Mouse (Mus musculus) myocyte (in vitro differentiated cells): ENCODE measurements around the gene Frem1. TPM values are rescaled to one million over a fixed set of nuclear protein-coding genes. Genes with fewer than 3 reads are reported as not detected.

Source experiments
- H3K27me3 ChIP-seq: one replicate; pipeline ENCODE4 v1.6.1; 2011; ENCODE audit not compliant: control insufficient read depth, insufficient read depth, insufficient read length
- H3K36me3 ChIP-seq: one replicate; pipeline ENCODE4 v1.6.1; 2011; ENCODE audit not compliant: control insufficient read depth, insufficient read depth
- H3K4me2 ChIP-seq: one replicate; pipeline ENCODE4 v1.6.1; 2011; ENCODE audit warnings: low read depth, control low read depth
- H3K4me3 ChIP-seq: one replicate; pipeline ENCODE4 v1.5.1; 2011; ENCODE audit warnings: mild to moderate bottlenecking, control low read depth, moderate library complexity
- H3K79me2 ChIP-seq: one replicate; pipeline ENCODE4 v1.6.1; 2011; ENCODE audit not compliant: control insufficient read depth, insufficient read depth
- H3ac ChIP-seq: one replicate; pipeline ENCODE4 v1.6.1; 2011; ENCODE audit not compliant: control insufficient read depth, insufficient read length
- CEBPB ChIP-seq: IDR thresholded peaks from 2 replicates; pipeline ENCODE4 v1.6.1; 2011; ENCODE audit warnings: mild to moderate bottlenecking, moderate library complexity; ENCODE audit not compliant: poor library complexity, insufficient read depth, severe bottlenecking
- E2F4 ChIP-seq: IDR thresholded peaks from one replicate; pipeline ENCODE4 v1.6.1; 2011; ENCODE audit warnings: mild to moderate bottlenecking, control low read depth, moderate library complexity; ENCODE audit not compliant: insufficient read depth
- MAX ChIP-seq: IDR thresholded peaks from one replicate; pipeline ENCODE4 v1.6.1; 2011; ENCODE audit warnings: low read depth, mild to moderate bottlenecking, control low read depth
- MYOD1 ChIP-seq, 3 experiments: IDR thresholded peaks; one replicate each; pipeline ENCODE4 v1.6.1; 2011; ENCODE audit warnings: control low read depth in 2 of 3, low read depth in 2 of 3, mild to moderate bottlenecking in 2 of 3, moderate library complexity in 1 of 3; ENCODE audit not compliant: insufficient read length in 2 of 3, control insufficient read depth in 1 of 3
- MYOG ChIP-seq, 3 experiments: IDR thresholded peaks; one replicate each; pipeline ENCODE4 v1.6.1; 2011; ENCODE audit warnings: control low read depth in 2 of 3, low read depth in 2 of 3, mild to moderate bottlenecking in 2 of 3; ENCODE audit not compliant: insufficient read length in 2 of 3, control insufficient read depth in 1 of 3, insufficient read depth in 1 of 3
- POLR2A ChIP-seq: IDR thresholded peaks from one replicate; pipeline ENCODE4 v1.6.1; 2011; ENCODE audit warnings: low read depth, mild to moderate bottlenecking, control low read depth, moderate library complexity; ENCODE audit not compliant: insufficient read length
- POLR2AphosphoS2 ChIP-seq: IDR thresholded peaks from one replicate; pipeline ENCODE4 v1.6.1; 2011; ENCODE audit warnings: low read depth, control low read depth; ENCODE audit not compliant: insufficient read length
- REST ChIP-seq: IDR thresholded peaks from one replicate; pipeline ENCODE4 v1.6.1; 2011; ENCODE audit warnings: mild to moderate bottlenecking, control low read depth, moderate library complexity; ENCODE audit not compliant: insufficient read depth, insufficient read length
- SRF ChIP-seq: IDR thresholded peaks from one replicate; pipeline ENCODE4 v1.6.1; 2011; ENCODE audit warnings: low read depth; ENCODE audit not compliant: control insufficient read depth, insufficient read length
- TCF12 ChIP-seq: IDR thresholded peaks from one replicate; pipeline ENCODE4 v1.6.1; 2011; ENCODE audit warnings: mild to moderate bottlenecking, control low read depth; ENCODE audit not compliant: poor library complexity, insufficient read depth, severe bottlenecking
- TCF3 ChIP-seq: IDR thresholded peaks from one replicate; pipeline ENCODE4 v1.6.1; 2011; ENCODE audit warnings: low read depth, control low read depth; ENCODE audit not compliant: insufficient read length
- USF1 ChIP-seq: IDR thresholded peaks from one replicate; pipeline ENCODE4 v1.6.1; 2011; ENCODE audit warnings: low read depth, mild to moderate bottlenecking, control low read depth, moderate library complexity
- polyA plus RNA-seq: library from polyadenylated mRNA; unstranded; fragments of >200 nt; fragmentation: generic; extraction: Trizol; gene quantifications from one replicate; pipeline ENCODE4 v1.2.1, GENCODE M21; 2012; ENCODE audit warnings: missing spikeins

Gene Frem1
- polyA plus RNA-seq, 1 experiment = 0.01 TPM

DNA sequence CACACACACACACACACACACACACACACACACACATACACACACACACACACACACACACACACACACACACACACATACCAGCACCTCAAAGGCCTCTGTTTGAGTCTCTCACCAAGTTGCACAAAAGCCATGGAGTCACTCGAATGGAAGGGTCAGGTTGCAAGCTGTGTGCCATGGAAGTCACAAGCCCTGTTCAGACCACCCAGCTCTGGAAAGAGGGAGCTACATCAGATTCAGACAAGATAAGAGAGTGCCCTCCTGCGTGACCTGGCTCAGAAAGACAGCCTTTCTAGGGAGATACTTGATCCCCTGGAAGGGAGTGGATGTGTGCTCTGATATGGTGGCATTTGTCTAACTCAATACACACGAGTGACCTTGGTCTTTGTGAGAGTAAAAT, 2.9 kb downstream of the Frem1 start:
- H3K27me3 ChIP-seq = peaks cover 37% of the 10 kb centered on the region
- H3K4me2 ChIP-seq = no peak overlapping the region
- H3K79me2 ChIP-seq = no peaks in the 10 kb centered on the region
- no peak overlapping the region for H3ac ChIP-seq
- H3K36me3 ChIP-seq = no peaks in the 10 kb centered on the region
- no peak for TF ChIP-seq USF1
- no peak for TF ChIP-seq TCF12
- no peak overlapping the region for H3K4me3 ChIP-seq

GRCm38 (mm10) chr4:83048561-83048960, 3.6 kb downstream of the Frem1 start:
- no peaks in the 10 kb centered on the region for H3K36me3 ChIP-seq
- TF ChIP-seq E2F4 = no peak
- no peak for TF ChIP-seq USF1
- no peak for TF ChIP-seq MYOG (IDR thresholded peaks at IDR 0.05; ENCODE audit: control insufficient read depth in 1 of 3, insufficient read depth in 1 of 3, insufficient read length in 2 of 3, low read depth in 2 of 3)
- TF ChIP-seq TCF12 = no peak
- TF ChIP-seq SRF = no peak
- no peak for TF ChIP-seq MYOD1 (IDR thresholded peaks at IDR 0.05; ENCODE audit: control insufficient read depth in 1 of 3, insufficient read length in 2 of 3, low read depth in 2 of 3)
- no peak for TF ChIP-seq TCF3
- no peak for TF ChIP-seq REST
- TF ChIP-seq MAX = no peak
- TF ChIP-seq CEBPB = no peak
- TF ChIP-seq POLR2AphosphoS2 = no peak
- TF ChIP-seq POLR2A = no peak
- no peak overlapping the region for H3K4me2 ChIP-seq
- H3K79me2 ChIP-seq = no peaks in the 10 kb centered on the region
- H3K4me3 ChIP-seq = no peak overlapping the region
- H3K27me3 ChIP-seq = peaks cover 37% of the 10 kb centered on the region
- H3ac ChIP-seq = no peak overlapping the region

- no peak for TF ChIP-seq CEBPB
- TF ChIP-seq REST = no peak
- TF ChIP-seq MYOG (IDR thresholded peaks at IDR 0.05; ENCODE audit: control insufficient read depth in 1 of 3, insufficient read depth in 1 of 3, insufficient read length in 2 of 3, low read depth in 2 of 3) = no peak
- TF ChIP-seq POLR2AphosphoS2 = no peak
- no peak for TF ChIP-seq SRF
- no peak for TF ChIP-seq TCF3
- TF ChIP-seq TCF12 = no peak
- no peak for TF ChIP-seq USF1
- no peak for TF ChIP-seq POLR2A
- TF ChIP-seq MYOD1 (IDR thresholded peaks at IDR 0.05; ENCODE audit: control insufficient read depth in 1 of 3, insufficient read length in 2 of 3, low read depth in 2 of 3) = no peak
- TF ChIP-seq E2F4 = no peak
- no peak for TF ChIP-seq MAX
- H3K4me2 ChIP-seq = no peak overlapping the region
- no peak overlapping the region for H3K4me3 ChIP-seq
- no peaks in the 10 kb centered on the region for H3K79me2 ChIP-seq
- H3K36me3 ChIP-seq = no peaks in the 10 kb centered on the region
- no peak overlapping the region for H3ac ChIP-seq
- peaks cover 26% of the 10 kb centered on the region for H3K27me3 ChIP-seq
Measured at GRCm38 (mm10) chr4:83046806-83047205, 5.3 kb downstream of the Frem1 start.

DNA sequence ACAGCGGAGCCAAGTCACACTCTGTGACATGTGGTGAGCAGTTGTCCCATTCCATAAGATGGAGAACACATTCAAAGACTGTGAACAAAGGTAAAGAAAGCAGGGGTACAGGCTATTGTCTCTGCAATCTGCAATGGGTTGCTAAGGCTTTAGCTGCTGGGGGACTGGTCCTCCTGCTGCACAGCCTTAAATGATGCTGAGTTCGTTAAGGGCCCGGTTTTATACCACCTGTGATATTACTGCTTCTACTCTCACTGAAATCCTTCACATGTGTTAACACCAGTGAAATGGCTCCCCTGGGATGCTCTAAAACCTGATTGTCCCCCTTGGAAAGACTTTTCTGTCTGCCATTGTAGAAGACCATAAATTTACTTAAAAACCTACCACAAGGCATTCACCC, 6.1 kb downstream of the Frem1 start:
- Histone ChIP-seq H3K27me3 (peaks cover 19% of the 10 kb centered on the region), H3K4me3 (no peak overlapping the region), H3ac (no peak overlapping the region), H3K4me2 (no peak overlapping the region), H3K36me3 (no peaks in the 10 kb centered on the region), H3K79me2 (no peaks in the 10 kb centered on the region)
- no peak for TF ChIP-seq USF1
- no peak for TF ChIP-seq MYOD1 (IDR thresholded peaks at IDR 0.05; ENCODE audit: control insufficient read depth in 1 of 3, insufficient read length in 2 of 3, low read depth in 2 of 3)
- TF ChIP-seq CEBPB = no peak
- no peak for TF ChIP-seq SRF
- no peak for TF ChIP-seq TCF3
- TF ChIP-seq MAX = no peak
- no peak for TF ChIP-seq POLR2A
- TF ChIP-seq POLR2AphosphoS2 = no peak
- TF ChIP-seq REST = no peak
- no peak for TF ChIP-seq E2F4
- no peak for TF ChIP-seq MYOG (IDR thresholded peaks at IDR 0.05; ENCODE audit: control insufficient read depth in 1 of 3, insufficient read depth in 1 of 3, insufficient read length in 2 of 3, low read depth in 2 of 3)
- no peak for TF ChIP-seq TCF12

DNA sequence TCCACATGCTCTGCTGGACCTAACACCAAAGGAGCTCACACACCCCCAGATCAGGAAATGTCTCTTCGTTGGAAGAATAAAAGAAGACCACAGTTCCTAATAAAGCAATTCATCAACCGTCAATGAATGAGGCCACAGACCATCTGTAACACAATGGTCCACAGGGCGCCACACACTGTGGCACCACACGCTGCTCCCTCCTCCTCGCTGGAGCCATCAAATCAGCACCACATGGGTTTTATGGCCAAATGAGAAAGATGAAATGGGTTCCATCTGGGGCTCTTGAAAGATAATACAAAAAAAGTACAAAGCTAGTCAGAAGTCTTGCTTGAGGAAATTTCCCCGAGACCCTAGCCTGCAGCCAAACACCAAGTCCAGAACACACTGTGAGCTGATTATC, 6.9 kb downstream of the Frem1 start:
- peaks cover 11% of the 10 kb centered on the region for H3K27me3 ChIP-seq
- H3K4me2 ChIP-seq = no peak overlapping the region
- H3ac ChIP-seq = no peak overlapping the region
- H3K79me2 ChIP-seq = no peaks in the 10 kb centered on the region
- TF ChIP-seq REST = no peak
- TF ChIP-seq POLR2A = no peak
- no peak for TF ChIP-seq POLR2AphosphoS2
- TF ChIP-seq USF1 = no peak
- no peak for TF ChIP-seq TCF3
- TF ChIP-seq MYOG (IDR thresholded peaks at IDR 0.05; ENCODE audit: control insufficient read depth in 1 of 3, insufficient read depth in 1 of 3, insufficient read length in 2 of 3, low read depth in 2 of 3) = no peak
- TF ChIP-seq CEBPB = no peak
- TF ChIP-seq E2F4 = no peak
- no peak for TF ChIP-seq MAX
- TF ChIP-seq TCF12 = no peak
- no peak overlapping the region for H3K4me3 ChIP-seq
- H3K36me3 ChIP-seq = no peaks in the 10 kb centered on the region
